Mouse (Mus musculus) kidney, adult 2 months (tissue): Measurements from ENCODE around the gene Mettl1.

ENCODE experiments used
- CTCF ChIP-seq: fragments of 200-500 bp; conservative IDR thresholded peaks from 2 replicates; pipeline ENCODE4 v1.5.1; 2011; ENCODE audit warnings: low read depth, mild to moderate bottlenecking, control low read depth, low read length, moderate library complexity, mixed read lengths; ENCODE audit not compliant: insufficient read depth, insufficient read length
- POLR2A ChIP-seq: fragments of 200-500 bp; IDR thresholded peaks from one replicate; pipeline ENCODE4 v1.6.1; 2011; ENCODE audit warnings: low read depth, low read length, control low read depth

- TF ChIP-seq POLR2A (no peak), CTCF (no peak)
These were observed 37.9 kb upstream of the Mettl1 start for GRCm38 (mm10) chr10:127003334-127003733.
